Mouse (Mus musculus) right cerebral cortex, adult 2 months (tissue): ENCODE data around the gene Hist2h2aa1.

Experiments
- DNase-seq, 2 experiments: peaks; one replicate each; pipeline ENCODE4 v3.0.0; 2021 to 2022; ENCODE audit warnings: low spot score in 2 of 2

Gene Hist2h2aa1

GRCm38 (mm10) chr3:96254683-96255355 lies 9.5 kb downstream of the Hist2h2aa1 start:
- DNase-seq, result no peak

GRCm38 (mm10) chr3:96255926-96256593 lies 10.8 kb downstream of the Hist2h2aa1 start:
- DNase-seq, result no peak

GRCm38 (mm10) chr3:96257190-96257589 lies 11.9 kb downstream of the Hist2h2aa1 start:
- DNase-seq, result no peak

GRCm38 (mm10) chr3:96260220-96260619 lies 14.9 kb downstream of the Hist2h2aa1 start:
- no peak for DNase-seq

- no peak for DNase-seq
These were observed 16.3 kb downstream of the Hist2h2aa1 start for GRCm38 (mm10) chr3:96261623-96262022.

GRCm38 (mm10) chr3:96262216-96262875 lies 17.0 kb downstream of the Hist2h2aa1 start:
- peak; percentile 80 to 85 for DNase-seq

- DNase-seq, result peak; percentile 99
These were observed 17.8 kb downstream of the Hist2h2aa1 start, which contains the start of gene Hist2h4 for GRCm38 (mm10) chr3:96262979-96263550. Gene Hist2h4, minus strand, starts transcription at chr3:96263311.

GRCm38 (mm10) chr3:96263558-96264403 lies 18.5 kb downstream of the Hist2h2aa1 start:
- peak; percentile 51 to 71 for DNase-seq

GRCm38 (mm10) chr3:96264404-96264949 lies 19.2 kb downstream of the Hist2h2aa1 start:
- no peak for DNase-seq

GRCm38 (mm10) chr3:96266132-96266710 lies 20.9 kb downstream of the Hist2h2aa1 start:
- DNase-seq, result no peak

GRCm38 (mm10) chr3:96267541-96267940 lies 22.2 kb downstream of the Hist2h2aa1 start:
- DNase-seq, result no peak

- peak; percentile 80 to 84 for DNase-seq
These were observed 22.9 kb downstream of the Hist2h2aa1 start, which contains the start of gene Hist2h3b for GRCm38 (mm10) chr3:96268051-96268775. Gene Hist2h3b, plus strand, starts transcription at chr3:96268654.

GRCm38 (mm10) chr3:96268776-96269378 lies 23.6 kb downstream of the Hist2h2aa1 start:
- DNase-seq, result peak in 1 of 2 experiments; percentile 43

- DNase-seq, result peak; percentile 94 to 96
These were observed 24.5 kb downstream of the Hist2h2aa1 start, which contains the start of gene Hist2h2bb for GRCm38 (mm10) chr3:96269511-96270474. Gene Hist2h2bb, plus strand, starts transcription at chr3:96269752.

GRCm38 (mm10) chr3:96273591-96274465 lies 28.5 kb downstream of the Hist2h2aa1 start:
- DNase-seq, result no peak

- peak; percentile 51 to 62 for DNase-seq
These were observed 32.1 kb downstream of the Hist2h2aa1 start for GRCm38 (mm10) chr3:96277428-96277799.
